Mouse (Mus musculus): ENCODE measurements around the gene Amotl2.

GRCm38 (mm10) chr9:102733459-102733858, 17.0 kb downstream of the Amotl2 start:
- TF ChIP-seq EP300 (IDR thresholded peaks at IDR 0.05; ENCODE audit: insufficient read depth, low read depth, low read length) (no peak), POLR2A (IDR thresholded peaks at IDR 0.05; ENCODE audit: insufficient read depth, low read depth, low read length) (no peak; the same call in 1 of the 2 replicates), CTCF (IDR thresholded peaks at IDR 0.05) (no peak)
